Mouse (Mus musculus) bone marrow, adult 2 months (tissue): ENCODE data around the gene Cab39l. TPM values are rescaled to one million over a fixed set of nuclear protein-coding genes. Genes with fewer than 3 reads are reported as not detected.
A peak's percentile ranks its signal among the peaks of the same experiment; 100 is the strongest.

Experiments used
- H3K27ac ChIP-seq: fragments of 200-500 bp; 2 replicates; pipeline ENCODE4 v1.5.1; 2012; ENCODE audit warnings: low read depth, mild to moderate bottlenecking, control low read depth, inconsistent platforms, low read length; ENCODE audit not compliant: control insufficient read depth, poor library complexity, insufficient read depth
- H3K4me1 ChIP-seq: fragments of 200-500 bp; 2 replicates; pipeline ENCODE4 v1.6.1; 2011; ENCODE audit warnings: low read length; ENCODE audit not compliant: control insufficient read depth, insufficient read depth
- H3K4me3 ChIP-seq: fragments of 200-500 bp; replicated peaks from 2 replicates; pipeline ENCODE3; 2011; ENCODE audit warnings: mild to moderate bottlenecking, low read depth, low read length, control low read depth; ENCODE audit not compliant: control insufficient read depth
- CTCF ChIP-seq: fragments of 200-500 bp; IDR thresholded peaks from 2 replicates; pipeline ENCODE4 v1.5.1; 2011; ENCODE audit warnings: low read length, control low read depth; ENCODE audit not compliant: control insufficient read depth, insufficient read depth
- POLR2A ChIP-seq: fragments of 200-500 bp; IDR thresholded peaks from 2 replicates; pipeline ENCODE4 v1.6.1; 2011; ENCODE audit warnings: low read depth, mild to moderate bottlenecking, control low read depth, low read length, borderline replicate concordance; ENCODE audit not compliant: control insufficient read depth
- WGBS: fragments of 180-500 bp; shearing (Covaris S2); methylation state at CpG from one replicate; pipeline ENCODE4 v1.1.7; 2018; 5-methylcytosine and 5-hydroxymethylcytosine counted together
- polyA plus RNA-seq: library from polyadenylated mRNA; stranded (reverse); fragments of >200 nt; gene quantifications from 2 replicates; pipeline ENCODE4 v1.2.4, GENCODE M21; 2011; ENCODE audit warnings: low replicate concordance; ENCODE audit not compliant: missing spikeins, insufficient read depth, insufficient read length

Gene Cab39l
- polyA plus RNA-seq, 1 experiment = 11.7 TPM

- 87% methylated on average over 7 of the region's 7 CpGs for WGBS
- H3K27ac ChIP-seq = no peak overlapping the region
- no peaks in the 10 kb centered on the region for H3K4me1 ChIP-seq
- H3K4me3 ChIP-seq = no peak overlapping the region
- no peak for TF ChIP-seq POLR2A
- no peak for TF ChIP-seq CTCF
These were observed 105.5 kb downstream of the Cab39l start for GRCm38 (mm10) chr14:59546162-59546880.

- Histone ChIP-seq H3K4me1 (no peaks in the 10 kb centered on the region), H3K4me3 (no peak overlapping the region), H3K27ac (no peak overlapping the region)
- TF ChIP-seq CTCF (no peak), POLR2A (no peak)
- WGBS = 82% methylated on average over 5 of the region's 5 CpGs
These were observed 106.8 kb downstream of the Cab39l start for GRCm38 (mm10) chr14:59547530-59547929.

- WGBS = 87% methylated on average over 2 of the region's 2 CpGs
- Histone ChIP-seq H3K4me1 (no peaks in the 10 kb centered on the region; the same call in 1 of the 2 replicates), H3K4me3 (no peak overlapping the region), H3K27ac (no peak overlapping the region)
- no peak for TF ChIP-seq POLR2A
- no peak for TF ChIP-seq CTCF
These were observed 107.8 kb downstream of the Cab39l start for GRCm38 (mm10) chr14:59548532-59548931.

- WGBS = 81% methylated on average over 6 of the region's 6 CpGs
- Histone ChIP-seq H3K27ac (no peak overlapping the region), H3K4me1 (no peaks in the 10 kb centered on the region; the same call in 1 of the 2 replicates), H3K4me3 (no peak overlapping the region)
- no peak for TF ChIP-seq POLR2A
These were observed 108.3 kb downstream of the Cab39l start for GRCm38 (mm10) chr14:59549106-59549505.

- no peak overlapping the region for H3K4me3 ChIP-seq
- TF ChIP-seq POLR2A (no peak), CTCF (no peak)
- no peak overlapping the region for H3K27ac ChIP-seq
- 81% methylated on average over 2 of the region's 2 CpGs for WGBS
- H3K4me1 ChIP-seq = peaks cover under 1% of the 10 kb centered on the region; the same call in 1 of the 2 replicates
These were observed 110.1 kb downstream of the Cab39l start for GRCm38 (mm10) chr14:59550841-59551240.

- no peak overlapping the region for H3K4me3 ChIP-seq
- 81% methylated on average over 8 of the region's 8 CpGs for WGBS
- no peak for TF ChIP-seq POLR2A
- TF ChIP-seq CTCF = no peak
- H3K27ac ChIP-seq = no peak overlapping the region
- H3K4me1 ChIP-seq = peaks cover 2% of the 10 kb centered on the region; the same call in 1 of the 2 replicates
These were observed 111.2 kb downstream of the Cab39l start for GRCm38 (mm10) chr14:59551956-59552355.

GRCm38 (mm10) chr14:59554025-59554424 lies 113.3 kb downstream of the Cab39l start:
- no peak overlapping the region for H3K4me3 ChIP-seq
- 77% methylated on average over 5 of the region's 5 CpGs for WGBS
- TF ChIP-seq POLR2A = no peak
- 0 out of 2 replicates have a peak, but pooled peaks have one; percentile 11 for TF ChIP-seq CTCF
- peaks cover 4% of the 10 kb centered on the region; the same call in 1 of the 2 replicates for H3K4me1 ChIP-seq
- no peak overlapping the region for H3K27ac ChIP-seq

- Histone ChIP-seq H3K4me3 (no peak overlapping the region), H3K27ac (peak overlapping the region; percentile 56), H3K4me1 (peaks cover 4% of the 10 kb centered on the region; the same call in 1 of the 2 replicates)
- WGBS = 16% methylated on average over 8 of the region's 8 CpGs
- TF ChIP-seq CTCF (no peak), POLR2A (no peak)
These were observed 114.2 kb downstream of the Cab39l start for GRCm38 (mm10) chr14:59555018-59555417.

- H3K4me1 ChIP-seq = peaks cover 4% of the 10 kb centered on the region; the same call in 1 of the 2 replicates
- peak overlapping the region; percentile 24 for H3K4me3 ChIP-seq
- TF ChIP-seq POLR2A (no peak), CTCF (peak; percentile 33; the same call in 1 of the 2 replicates)
- H3K27ac ChIP-seq = peak overlapping the region; percentile 37
- WGBS = 54% methylated on average over 13 of the region's 13 CpGs
These were observed 115.3 kb downstream of the Cab39l start for GRCm38 (mm10) chr14:59555928-59556531.
